Mouse (Mus musculus) heart, postnatal 25 days (tissue): ENCODE results near the gene Prox2. TPM values are rescaled to one million over a fixed set of nuclear protein-coding genes. Genes with fewer than 3 reads are reported as not detected.

Experiments used
- DNase-seq: peaks from one replicate; pipeline ENCODE4 v3.0.0; 2022; ENCODE audit warnings: low spot score
- intact Hi-C: fragments of 180-260 bp; cut with DNase I; formaldehyde crosslinking; loops from one replicate; pipeline ENCODE4 v1.15.1; 2025
- total RNA-seq, 2 experiments: library from RNA; stranded (reverse); gene quantifications; 2 replicates each; pipeline ENCODE4 v1.2.3; 2021

Gene Prox2
- total RNA-seq, 2 experiments from 2014 or later, result 1.5 to 1.8 TPM

DNA sequence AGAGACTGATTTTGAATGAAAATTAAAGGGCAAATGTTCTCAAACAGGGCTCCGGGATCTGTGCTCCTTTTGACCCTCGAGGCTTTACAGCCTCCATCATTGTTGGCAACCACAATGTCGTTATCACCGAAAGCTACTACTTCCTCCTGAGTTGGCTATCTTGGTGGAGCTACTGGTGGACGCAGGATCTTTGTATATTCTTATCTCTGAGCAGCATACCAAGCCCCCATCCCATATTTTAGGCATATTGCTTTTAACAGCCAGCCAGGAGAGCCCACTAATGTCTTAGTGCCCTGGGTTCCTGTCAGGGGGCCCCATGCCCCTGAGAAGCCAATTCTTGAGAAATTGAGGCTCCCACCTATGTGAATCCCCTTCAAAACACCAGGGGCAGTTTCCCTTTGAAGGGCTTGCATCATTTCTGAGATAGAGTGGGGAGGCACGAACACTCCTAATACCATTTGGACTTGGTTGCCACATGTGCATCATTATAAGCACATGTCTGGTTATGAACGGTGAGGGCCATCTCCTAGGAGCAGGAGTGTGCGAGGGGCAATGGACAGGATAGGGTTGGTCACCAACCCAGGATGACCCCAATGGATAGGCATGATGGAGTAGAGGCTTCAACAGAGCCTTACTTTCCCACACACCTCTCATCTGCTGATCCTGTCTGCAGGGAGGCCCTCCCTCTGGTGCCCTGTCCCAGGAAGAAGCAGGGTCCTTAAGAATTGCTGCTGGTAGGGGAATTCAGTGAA, 23.7 kb upstream of the Prox2 start:
- intact Hi-C loops, result no loop called here
- no peak for DNase-seq

DNA sequence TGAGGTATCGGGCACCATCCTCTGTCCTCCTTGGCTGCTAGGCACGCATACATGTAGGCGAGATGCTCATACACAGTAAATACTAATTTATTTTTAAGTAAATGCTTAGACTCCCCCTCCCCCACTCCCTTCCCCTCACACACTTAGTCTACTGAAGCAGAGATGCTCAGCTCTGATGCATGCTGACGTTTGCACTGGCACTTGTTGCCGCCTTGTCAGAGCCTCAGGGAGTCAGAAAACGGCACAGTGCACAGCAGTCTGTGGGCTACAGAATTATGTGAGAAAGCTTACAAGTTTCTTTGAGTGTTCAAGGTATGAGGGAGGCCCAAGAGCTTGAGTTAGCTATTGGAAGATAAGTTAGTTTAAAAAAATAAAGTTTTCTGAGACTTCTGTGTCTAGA, 20.8 kb upstream of the Prox2 start:
- intact Hi-C loops, result no loop called here
- DNase-seq, result no peak

DNA sequence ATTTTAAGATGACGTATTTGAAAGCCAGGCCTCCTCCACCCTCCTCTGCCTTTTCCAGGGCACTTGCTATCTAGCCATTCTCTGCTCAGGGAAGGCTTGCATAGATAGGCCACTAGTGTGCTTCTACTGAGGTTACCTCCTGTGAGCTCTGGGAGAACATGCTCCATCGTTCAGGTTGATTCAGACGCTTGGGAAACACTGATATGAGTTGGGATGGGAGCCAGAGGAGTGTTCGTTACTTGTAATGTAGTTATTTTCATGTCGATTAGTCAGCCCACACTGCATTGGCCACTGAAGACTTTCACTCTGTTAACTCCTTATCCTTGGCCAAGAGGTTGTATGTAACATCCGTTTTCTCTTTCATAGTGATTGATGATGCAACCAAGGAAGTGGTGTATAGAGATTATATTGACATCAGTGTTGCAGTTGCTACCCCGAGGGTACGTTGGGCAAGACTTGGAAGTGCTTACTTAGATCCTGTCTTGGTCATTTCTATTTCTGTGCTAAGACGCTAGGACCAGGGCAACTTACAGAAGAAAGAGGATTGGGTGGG, 18.9 kb upstream of the Prox2 start:
- no peak for DNase-seq
- intact Hi-C loops, result no loop called here

DNA sequence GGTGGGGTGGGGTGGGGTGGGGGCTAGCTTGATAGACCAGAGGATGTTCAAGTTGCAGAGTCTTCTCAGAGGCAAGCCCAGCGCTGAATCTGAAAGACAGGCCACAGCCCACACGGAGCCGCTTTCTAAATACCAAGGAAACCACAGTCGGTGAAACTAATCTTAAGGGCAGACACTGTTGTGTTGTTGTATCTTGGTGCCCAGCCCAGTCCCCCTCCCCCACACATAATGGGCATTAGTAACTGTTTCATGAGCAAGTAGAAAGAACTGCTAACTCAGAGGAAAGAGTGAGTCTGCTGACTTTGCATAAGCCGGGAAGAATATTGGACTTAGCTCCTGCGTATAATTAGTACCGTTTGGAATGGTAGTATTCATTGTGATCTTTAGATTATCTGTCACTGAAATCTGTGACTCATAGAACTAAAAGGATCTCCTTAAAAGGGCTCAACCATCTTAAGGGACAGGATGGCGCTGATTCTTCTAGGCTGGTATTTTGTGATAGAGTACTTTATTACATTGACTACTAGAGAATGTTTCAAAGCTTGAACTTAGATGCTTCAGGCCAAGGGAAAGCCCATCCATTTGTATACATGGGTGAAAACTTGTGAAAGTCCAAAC, 16.5 kb upstream of the Prox2 start:
- no peak for DNase-seq
- intact Hi-C loops, result no loop called here

DNA sequence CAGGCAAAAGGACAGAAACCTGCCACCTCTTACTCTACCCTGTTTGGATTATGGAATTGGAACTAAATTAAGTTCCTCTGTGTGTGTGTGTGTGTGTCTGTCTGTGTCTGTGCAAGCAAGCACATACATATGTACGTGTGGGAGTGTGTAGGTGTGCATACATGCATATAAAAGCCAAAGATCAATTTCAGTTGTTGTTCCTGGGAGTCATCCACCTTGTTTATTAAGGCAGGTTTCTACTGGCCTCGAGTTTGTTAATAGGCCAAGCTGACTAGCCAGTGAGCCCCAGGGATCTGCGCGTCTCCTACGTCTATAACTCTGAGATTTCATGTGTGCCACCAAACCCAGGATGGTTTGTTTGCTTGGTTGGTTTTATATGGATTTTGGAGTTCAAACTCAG, 14.2 kb upstream of the Prox2 start:
- intact Hi-C loops, result no loop called here
- no peak for DNase-seq

DNA sequence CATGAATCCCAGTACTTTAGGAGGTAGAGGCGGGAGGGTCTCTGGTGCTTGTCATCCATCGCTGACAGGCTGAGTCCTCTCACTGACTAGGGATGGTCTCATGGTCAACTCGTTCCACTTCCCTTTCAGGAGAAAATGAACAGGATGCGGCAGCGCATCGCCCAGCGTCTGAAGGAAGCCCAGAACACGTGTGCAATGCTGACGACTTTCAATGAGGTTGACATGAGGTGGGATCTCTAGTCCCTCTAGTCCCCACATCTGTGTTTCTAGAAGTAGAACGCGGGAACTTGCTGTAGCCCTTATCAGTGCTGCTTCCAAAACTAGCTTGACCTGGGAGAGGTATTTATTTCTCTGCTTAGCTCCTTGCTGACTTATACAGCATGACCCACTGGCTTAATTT, 13.1 kb upstream of the Prox2 start:
- no peak for DNase-seq
- intact Hi-C loops, result no loop called here

DNA sequence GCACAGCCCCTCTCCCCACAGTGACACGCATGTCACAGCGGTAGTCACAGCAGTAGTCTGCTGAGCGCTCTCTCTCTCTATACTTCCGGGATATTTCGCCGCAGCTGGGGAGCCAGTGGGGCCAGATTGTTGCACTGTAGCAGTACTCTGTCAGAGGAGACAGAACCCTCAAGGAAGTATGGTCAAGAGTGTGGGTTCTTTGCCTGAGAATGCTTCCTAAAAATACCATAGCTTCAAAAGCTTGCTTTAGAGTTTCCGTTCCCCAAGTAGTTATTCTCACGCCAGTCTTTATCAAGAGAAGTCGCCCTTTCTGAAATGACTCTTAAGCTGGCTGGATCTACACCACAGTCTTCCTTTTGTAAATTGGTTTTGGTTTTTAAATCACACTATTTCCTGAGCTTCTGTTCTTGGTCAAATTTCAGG, 12.6 kb upstream of the Prox2 start:
- intact Hi-C loops, result no loop called here
- DNase-seq, result no peak

DNA sequence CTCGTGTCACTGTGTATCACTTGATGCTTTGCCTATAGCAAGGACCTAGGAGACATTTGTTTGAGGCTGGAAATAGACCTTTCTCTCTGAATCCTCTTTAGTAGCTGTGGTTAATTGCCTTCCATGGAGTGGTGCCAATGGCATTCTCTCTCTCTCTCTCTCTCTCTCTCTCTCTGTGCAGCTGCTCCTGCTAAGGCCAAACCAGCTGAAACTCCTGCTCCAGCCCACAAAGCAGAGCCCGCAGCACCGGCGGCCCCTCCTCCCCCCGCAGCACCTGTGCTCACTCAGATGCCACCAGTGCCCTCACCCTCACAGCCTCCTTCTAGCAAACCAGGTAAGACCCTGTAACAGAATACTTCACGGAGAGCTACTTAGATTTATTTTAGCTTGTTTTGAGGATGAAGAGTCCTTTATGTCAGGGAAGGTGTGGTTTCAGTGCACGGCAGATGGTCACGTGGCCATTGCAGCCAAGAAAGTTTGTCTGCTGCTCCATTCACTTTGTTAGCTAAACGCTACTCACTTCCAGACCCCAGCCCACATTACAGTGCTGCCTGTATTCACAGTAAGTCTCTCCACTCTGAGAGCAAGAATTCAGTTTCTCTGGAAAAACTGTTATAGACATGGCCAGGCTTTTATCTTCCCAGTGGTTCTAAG, 11.4 kb upstream of the Prox2 start:
- no peak for DNase-seq
- intact Hi-C loops, result no loop called here

DNA sequence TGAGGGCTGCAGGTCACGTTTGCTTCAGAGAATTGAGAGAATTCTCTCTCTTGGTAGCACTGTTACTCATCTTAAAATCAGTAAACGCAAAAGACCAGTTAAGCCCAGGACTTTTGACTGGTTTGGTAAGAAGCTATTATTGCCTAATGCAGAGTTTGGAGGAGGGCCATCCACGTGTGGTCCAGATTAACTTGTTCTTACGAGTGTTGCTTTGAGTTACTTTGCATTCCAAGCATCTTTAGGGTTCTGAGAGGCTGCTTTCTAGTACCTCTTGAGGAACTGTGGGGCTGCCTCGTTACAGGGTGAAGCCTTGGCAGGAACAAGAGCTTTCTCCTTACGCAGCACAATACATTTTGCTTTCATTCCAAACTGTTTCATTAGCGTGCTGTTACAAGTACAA, 5.1 kb upstream of the Prox2 start:
- intact Hi-C loops, result no loop called here
- DNase-seq, result no peak

DNA sequence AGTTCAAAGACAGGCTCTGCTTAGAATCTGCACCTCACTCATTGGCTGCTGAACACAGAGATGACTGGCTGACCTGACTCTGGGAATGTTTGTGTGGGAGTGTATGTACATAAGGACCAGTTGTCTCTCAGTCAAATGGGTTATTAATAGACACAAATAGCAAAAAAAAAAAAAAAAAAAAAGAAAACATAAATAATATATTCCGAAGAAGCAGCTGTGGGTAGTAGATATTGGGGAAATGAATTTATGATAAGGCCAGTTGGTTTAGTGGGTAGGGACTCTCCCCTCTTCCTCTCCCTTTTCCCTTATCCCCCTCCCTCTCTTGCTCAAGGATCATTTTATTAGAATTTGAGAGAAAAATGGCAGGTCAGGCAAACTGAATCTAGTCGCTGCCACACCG, 3.4 kb upstream of the Prox2 start:
- intact Hi-C loops, result no loop called here

DNA sequence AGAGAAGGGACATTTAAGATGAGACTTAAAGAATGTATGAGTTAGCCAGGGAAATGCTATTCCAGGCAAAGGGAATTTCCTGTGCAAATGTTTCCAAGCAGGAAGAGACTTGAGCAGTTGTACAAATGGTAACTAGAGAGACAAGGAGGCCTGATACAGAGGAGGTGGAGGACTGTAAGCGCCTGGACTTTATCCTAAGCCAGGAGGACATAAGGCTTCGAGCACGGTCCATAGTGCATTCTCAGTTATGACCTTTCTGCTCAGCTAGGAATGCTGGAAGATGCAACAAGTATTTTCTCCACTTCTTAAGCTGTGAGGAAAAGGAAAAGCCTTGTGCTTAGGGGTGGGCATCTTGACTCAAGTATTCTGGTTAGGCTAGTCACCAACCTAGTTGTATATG, 2.8 kb upstream of the Prox2 start:
- intact Hi-C loops, result no loop called here
- DNase-seq, result no peak

More for the DNA sequence above, 3.4 kb upstream of the Prox2 start:
- DNase-seq, result no peak

DNA sequence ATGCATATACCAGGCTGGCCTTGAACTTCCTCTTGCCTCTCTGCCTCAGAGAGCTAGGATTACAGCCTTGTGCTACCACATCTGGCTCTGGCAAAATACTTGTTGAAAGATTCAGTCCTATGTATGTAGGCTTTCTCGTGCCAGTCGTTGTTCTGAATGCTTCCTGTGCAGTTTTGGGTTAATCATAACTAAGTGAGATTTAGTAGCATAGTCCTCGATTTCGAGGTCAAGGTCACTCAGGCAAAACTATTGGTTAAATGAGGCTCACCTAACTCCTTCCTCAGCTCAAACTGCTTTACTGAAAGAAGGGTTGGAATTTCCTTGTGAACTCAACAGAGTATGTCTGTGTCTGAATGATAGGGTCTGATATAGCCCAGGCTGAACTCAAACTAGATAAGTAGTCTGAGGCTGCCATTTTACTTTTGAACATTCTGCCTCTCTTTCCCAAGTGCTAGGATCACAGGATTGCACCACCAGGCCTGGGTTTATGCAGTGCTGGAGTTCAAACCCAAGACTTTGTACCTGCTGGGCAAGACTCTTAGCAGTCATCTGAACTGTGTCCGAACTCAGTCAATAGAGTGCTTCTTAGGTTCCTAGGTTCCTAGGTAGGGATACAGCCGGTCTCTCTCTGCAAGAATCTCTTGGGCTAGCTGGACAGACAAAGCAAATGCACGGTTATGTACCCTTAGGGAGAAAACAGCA, 2.1 kb upstream of the Prox2 start:
- no peak for DNase-seq
- intact Hi-C loops, result no loop called here

DNA sequence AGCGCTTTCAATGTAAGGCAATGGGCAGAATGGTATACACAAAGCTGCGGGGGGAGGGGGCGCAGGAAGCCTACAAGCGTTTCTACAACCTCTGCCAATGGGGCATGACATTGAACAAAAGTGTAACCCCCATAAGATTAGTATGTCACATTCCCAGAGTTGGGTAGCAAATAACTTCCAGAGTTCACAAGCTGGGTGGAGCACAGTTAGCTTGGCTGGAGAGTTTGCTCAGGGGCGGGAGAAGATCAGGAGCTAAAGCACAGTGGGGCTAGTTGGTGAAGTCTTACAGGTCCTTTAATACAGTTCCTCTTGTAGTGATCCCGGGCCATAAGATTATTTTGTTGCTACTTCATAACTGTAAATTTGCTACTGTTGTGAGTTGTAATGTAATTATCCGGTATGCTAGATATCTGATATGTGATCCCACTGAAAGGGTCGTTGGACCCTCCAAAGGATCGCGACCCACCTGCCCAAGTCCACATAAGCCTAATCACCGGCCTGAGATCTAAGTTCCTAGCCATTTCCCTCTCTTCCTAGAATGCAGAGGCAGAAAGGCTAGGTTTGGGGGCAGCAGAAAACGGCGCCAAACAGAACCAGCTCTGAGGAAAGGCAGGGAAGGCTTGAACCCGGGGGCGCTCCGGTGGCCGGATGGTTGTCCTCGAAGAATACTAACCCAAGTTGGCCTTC, 405 bp downstream of the Prox2 start:
- no peak for DNase-seq
- intact Hi-C loops, result no loop called here

DNA sequence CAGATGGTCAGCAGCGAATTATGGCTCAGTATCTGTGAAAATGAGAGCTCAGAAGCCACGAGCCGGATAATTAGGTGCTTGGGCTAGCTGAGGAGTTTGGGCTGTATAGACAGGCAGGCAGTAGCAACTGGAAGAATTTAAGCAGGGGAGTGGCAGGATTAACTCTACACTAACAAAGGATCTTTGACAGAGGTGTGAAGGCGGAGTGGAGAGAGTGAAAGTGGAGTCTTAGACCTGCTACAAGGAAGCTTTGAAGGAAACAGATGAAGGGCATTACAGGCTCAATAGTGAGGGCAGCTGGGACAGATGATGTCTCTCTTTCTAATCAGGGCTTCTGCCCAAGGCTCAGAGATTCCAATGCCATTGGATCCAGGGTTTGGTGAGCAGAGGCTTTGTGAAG, 1.1 kb downstream of the Prox2 start:
- intact Hi-C loops, result no loop called here
- no peak for DNase-seq

DNA sequence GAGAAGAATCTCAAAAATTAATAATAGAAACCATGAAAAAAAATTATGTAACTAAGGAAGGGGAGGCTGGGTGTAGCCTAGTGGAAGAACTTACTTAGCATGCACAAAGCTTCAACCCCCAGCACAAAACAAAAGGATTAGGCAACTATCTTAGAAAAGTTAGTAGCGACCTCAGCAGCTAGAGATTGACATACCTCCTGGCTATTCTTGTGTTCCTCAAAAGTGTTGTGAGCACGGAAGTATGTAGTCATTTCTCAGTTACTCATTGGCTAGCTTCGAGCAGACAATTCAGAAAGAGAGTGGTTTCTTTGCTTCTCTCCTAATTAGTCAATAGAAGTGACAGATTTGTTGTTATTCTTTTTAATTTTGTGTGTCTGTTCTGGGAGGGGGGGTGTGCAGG, 1.9 kb downstream of the Prox2 start:
- intact Hi-C loops, result no loop called here
- DNase-seq, result no peak

DNA sequence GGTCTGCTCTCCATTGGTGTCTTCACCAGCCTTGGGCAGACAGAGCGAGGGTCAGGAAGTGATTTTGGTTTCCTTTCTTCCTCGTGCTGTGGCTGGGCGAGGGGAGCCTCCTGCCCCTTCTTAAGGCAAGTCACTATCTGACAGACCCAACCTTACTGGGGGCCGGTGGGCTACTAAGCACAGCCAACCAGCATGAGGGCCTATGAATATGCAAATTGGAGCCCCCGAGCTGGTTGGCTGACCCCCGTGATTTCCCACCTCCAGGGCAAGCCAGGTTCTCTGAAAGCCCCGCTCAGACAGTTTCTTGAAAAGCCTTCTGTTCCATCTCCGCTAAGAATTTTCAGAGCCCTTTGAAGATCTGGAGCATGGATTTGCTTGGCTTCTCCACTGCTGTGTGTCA, 4.3 kb downstream of the Prox2 start:
- intact Hi-C loops, result no loop called here

DNA sequence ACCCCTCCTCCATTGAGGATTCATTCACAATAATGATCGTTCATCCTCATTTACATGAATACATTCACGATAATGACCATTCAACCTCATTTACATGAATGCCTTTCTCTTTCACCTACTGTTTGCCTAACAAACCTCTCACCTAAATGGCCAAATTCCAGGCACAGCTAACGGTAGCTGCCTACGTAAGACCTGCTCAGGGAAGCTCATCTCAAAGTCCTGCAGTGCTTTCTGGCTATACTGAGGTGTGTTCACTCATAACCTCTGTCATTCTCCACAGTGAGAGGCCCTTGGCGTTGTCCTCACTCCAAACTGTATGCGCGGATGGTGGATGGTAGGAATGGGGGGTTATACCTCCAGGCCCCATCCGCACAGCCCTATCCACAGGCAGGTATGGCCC, 5.8 kb downstream of the Prox2 start:
- DNase-seq, result no peak
- intact Hi-C loops, result no loop called here

More for the DNA sequence above, 4.3 kb downstream of the Prox2 start:
- no peak for DNase-seq

DNA sequence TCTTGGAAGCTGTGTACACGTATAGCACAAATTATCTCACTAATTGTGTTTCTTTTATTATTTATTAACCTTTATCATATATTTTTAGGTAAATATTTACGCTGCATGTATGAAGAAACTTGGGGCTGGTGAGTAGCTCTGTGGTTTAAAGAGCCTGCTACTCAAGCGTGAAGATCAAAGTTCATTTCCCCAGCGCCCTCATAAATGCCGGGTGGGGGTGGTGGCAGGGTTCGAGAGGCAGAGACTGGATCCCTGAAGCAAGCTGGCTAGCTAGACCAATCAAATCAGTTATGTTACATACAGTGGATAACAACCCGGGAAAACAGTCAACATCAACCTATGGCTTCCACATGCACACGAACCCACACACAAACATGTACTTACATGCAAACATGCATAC, 7.5 kb downstream of the Prox2 start:
- DNase-seq, result no peak
- intact Hi-C loops, result no loop called here

DNA sequence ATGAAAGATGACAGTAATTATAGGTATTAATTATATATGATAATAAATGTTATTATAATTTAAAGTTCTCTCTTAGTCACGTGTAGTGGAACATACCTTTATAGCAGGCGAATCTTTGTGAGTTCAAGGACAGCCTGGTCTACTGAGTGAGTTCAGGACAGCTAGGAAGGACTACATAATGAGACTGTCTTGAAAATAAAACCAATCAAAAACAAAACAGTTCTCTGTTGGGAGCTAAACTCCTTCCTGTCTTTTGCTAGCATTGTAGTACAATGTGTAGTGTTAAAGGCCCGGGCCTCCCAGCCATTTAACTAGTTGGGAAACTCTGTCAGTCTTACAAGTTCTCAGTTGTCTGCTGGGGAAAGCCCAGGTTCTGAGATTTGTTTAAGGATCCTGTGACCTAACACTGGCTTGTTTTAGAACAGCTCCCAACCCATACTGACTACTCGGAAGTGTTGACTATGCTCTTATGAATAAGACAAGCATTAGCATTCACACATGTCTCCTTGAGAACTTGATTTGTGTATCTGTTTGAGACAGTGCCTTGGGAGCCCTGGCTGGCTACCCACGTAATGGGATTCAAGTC, 8.9 kb downstream of the Prox2 start:
- no peak for DNase-seq
- intact Hi-C loops, result no loop called here

DNA sequence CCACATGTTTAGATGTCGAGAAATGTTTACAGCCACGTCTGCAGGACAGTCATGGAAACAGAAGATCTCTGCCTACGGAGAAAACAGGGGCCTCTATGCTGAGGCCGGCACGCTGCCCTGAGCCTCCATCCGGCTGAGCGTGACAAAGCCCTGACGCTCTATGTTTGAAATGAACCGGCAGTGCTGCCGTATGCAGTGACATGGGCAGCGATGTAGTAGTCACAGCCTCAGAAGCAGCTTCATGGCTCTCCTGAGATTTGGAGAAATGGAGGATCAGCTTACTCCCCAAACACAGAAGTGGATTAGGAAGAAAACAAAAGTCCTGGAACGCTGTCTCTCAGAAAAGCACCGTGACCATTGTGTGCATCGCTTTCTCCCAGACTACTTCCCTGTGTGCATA, 9.6 kb downstream of the Prox2 start:
- intact Hi-C loops, result no loop called here
- DNase-seq, result no peak
